Mouse (Mus musculus) cerebellum, adult 11-12 months (tissue): Measurements from ENCODE around the gene Lrsam1.

ENCODE experiments used
- DNase-seq: peaks from one replicate; pipeline ENCODE4 v3.0.0; 2022

Lrsam1 gene

DNA sequence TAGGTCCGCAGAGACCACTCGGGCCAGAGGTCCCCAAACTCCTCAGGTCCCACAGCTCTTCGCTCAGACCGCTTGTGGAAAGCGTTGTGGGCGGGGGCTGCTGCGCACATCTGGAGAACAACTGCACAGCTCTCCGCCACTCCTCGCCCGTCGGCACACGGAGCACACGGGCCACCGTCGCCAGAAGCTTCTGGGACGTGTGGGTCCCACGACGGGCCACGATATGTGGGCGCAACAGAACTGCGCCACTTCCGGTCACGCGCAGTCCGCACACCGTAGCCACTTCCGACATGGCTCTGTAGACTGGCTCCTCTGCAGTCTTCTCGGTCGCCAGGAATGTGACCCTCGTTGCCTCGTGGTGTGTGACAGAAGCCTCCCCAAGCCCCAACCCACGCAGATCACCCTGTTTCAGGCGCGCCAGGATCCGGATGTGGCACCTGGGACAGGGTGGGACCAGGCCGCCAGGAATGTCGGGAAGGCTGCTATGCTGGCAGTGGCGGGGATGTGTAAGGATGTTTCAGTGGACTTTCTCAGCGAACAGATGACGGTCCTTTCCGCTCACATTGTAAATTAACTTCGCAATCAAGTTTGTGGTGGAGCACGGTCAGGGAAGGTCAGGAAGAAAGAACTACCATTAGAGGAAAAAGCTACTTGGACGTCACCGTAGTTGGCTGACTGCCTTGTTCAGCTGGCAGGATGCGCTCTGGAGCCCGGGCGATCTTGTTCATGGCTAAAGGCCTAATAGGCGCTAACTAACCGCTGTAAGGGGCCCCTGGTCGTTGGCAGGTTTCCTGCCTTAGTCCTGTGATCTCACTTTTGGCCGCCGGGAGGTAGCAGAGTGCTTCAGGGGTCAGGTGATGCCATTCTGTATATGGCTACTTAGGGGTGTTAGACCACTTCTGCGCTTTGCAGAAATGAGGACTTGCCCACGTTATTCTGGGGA lies 5.5 kb upstream of the Lrsam1 start:
- peak; percentile 90 for DNase-seq

DNA sequence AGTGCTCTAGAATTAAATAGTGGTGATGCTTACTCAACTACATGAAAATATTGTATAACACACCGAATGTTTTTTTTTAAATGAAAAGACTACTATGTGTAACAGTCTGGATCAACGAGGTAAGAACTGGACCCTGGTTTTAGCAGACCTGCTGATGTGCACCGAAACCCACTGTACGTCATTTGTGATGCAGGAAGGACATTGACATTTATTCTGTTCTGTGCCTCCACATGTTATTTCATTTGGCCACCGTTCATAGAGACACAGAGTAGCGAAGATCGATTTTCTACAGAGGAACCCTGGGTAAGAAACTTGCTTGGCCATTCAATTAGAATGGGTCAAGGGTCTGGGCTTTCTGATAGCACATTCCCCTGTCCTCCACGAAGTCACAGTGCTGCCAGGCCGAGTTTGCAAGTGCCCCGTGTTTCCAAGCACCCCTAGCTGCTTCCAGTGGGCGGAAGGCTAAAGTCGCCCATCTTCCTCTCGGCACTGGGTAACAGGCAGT lies 4.8 kb upstream of the Lrsam1 start:
- DNase-seq = no peak

DNA sequence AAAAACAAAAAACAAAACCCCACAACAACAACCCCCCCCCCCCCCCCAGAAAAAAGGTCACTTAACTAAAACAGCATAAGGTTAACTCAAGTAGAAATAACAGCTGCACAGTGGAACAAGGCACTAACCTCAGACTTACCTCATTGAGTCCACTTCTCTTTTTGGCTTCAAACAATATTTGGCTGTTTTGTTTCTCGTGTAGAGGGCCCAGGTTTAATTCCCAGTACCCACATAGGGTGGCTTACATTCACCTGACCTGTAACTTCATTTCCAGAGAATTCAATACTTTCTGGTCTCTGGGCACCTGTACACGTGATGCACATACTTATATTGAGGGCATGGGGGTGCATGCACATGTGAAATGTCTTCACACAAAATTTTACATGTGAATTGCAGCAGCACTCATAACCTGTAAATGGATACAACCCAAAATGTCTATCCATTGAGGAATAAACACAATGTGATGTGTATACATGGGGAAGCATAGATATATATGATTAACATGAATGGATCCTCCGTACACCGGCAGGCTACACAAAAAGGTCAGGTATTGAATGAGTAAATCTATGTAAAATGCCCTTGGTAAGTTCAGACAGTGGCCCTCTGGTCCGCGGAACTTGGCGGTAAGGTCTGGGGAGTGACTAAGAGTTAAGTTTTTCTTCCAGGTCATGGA lies 4.2 kb upstream of the Lrsam1 start:
- peak; percentile 22 for DNase-seq

DNA sequence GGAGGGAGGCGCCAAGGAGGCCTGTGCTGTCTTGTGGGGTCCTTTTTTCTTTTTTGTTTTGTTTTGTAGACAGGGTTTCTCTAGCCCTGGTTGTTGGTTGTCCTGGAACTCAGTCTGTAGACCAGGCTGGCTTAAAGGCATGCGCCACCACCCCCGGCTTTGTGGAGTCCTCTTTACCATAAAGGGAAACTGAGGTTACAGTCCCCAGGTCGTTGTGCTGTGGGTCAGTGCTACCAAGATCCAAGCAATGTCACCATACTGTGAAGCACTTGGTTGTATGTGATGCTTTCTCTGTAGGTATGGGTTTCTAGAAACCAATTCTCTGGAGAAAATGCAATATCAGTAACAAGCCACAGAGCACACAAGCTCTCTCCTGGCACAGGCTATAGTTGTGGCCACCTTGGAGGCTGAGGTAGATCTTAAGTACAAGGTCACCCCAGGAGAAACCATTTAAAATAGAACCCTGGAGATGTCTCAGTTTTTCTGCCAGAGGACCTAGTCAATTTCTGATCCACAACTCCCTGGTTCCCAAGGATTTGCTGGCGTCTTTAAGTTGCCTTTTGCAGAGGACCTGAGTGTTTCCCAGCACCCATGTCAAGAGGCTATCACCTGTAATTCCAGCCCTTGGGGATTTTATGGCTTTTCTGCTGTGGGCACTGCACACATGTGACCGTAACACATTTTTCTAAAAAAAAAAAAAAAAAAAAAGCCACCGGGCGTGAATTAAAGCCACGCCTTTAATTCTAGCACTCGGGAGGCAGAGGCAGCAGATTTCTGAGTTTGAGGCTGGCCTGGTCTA lies 3.4 kb upstream of the Lrsam1 start:
- DNase-seq = peak; percentile 18

DNA sequence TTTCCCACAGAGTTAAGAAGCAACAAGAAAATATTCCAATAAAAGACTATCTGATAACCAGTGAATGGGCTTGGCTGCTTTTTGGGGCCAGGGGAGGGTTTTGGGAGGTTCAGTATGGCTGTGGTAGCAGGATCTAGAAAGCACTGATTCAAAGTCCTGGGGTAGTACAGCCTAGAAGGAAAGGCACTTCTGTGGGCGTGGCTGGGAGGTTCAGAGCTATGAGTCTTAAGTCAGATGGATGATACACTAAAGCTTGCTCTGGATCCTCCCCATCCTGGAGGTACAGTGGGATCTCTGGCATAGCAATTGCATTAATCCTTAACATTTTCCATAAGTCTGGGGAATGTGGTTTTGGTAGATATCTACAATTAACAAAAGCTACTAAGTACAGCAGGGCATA lies 2.6 kb upstream of the Lrsam1 start:
- peak; percentile 15 for DNase-seq

DNA sequence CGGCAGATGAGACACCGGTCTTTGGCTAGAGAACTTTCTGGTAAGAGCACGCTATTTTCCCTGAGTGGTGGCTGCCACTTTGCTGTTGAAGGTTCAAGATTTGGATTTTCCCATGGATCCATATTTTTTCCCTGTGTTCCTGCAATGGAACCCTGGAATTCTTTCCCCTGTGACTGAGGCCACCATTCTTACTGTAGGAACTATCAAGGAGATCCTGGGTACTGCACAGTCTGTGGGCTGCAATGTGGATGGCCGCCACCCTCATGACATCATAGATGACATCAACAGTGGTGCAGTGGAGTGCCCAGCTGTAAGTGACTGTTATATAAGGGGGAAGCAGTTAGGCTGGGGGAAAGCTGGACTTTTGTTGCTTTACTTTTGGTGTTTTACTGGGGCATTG lies 2.1 kb upstream of the Lrsam1 start:
- DNase-seq = no peak

DNA sequence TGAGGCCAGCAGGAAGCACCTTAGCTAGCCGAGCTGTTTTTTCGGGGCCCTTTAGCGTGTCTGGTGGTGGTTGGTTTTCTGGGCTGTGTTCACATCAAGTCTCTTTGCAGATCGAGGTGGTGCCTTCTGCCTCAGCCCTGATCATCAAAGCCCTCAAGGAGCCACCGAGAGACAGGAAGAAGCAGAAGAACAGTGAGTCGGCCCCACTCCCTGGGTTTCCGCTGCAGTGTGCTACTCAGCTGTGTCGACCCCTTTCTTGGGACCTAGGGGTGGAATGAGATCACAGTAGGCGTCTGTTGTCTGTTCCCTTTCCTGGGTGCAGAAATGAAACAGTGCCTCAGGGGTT lies 1.4 kb upstream of the Lrsam1 start:
- DNase-seq = no peak

DNA sequence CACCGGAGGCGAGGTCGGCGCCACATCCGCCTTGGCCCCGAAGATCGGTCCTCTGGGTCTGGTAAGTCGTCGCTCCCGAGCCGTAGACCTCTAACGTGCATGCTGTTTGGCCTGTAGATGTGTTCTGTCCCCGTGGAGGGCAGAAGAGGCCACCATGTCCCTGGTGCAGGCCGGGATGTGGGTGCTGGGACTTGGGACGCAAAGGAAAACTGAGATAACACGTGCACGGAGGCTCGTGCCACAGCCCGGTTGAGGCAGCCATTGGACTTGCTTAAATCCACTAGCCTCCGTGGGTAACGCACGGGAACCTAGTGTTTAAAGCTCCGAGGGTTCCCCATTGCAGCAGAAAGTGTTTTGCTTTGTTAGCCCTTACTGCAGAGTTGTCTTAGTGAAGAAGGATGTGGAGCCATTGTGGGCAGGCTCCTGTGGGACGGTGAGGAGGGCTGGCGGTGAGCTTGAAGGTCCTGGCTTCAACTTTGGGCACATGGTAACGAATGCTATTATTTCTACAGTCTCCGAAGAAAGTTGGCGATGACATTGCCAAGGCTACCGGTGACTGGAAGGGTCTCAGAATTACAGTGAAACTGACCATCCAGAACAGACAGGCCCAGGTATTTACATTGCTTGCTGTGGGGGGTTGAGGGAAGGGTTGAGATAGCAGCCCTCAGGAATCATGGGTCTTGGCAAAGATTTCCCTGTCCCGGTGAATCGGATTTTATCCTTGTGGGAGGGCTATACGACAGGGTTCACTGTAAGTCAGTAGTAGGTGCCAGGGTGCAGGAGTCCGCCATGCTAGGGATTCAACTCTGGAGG lies 854 bp upstream of the Lrsam1 start:
- peak; percentile 38 for DNase-seq

DNA sequence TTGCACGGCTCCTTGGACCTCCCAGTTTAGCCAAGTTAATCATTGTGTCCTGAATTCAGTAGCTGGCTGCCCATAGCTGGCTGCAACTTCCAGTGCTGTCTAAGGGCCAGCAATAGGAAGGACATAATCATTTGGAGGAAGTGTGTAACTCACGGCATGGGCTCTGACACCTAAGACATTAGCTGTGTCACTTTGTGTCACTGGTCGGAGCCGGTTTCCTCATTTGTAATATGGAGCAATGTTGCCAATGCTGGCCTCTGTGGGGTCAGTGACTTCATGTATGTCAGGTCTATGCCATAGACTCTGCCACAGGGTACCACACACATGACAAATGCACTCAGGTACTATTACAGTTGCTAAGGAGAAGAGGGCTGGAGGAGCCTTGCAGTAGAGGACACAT lies 1.1 kb downstream of the Lrsam1 start:
- peak; percentile 32 for DNase-seq

DNA sequence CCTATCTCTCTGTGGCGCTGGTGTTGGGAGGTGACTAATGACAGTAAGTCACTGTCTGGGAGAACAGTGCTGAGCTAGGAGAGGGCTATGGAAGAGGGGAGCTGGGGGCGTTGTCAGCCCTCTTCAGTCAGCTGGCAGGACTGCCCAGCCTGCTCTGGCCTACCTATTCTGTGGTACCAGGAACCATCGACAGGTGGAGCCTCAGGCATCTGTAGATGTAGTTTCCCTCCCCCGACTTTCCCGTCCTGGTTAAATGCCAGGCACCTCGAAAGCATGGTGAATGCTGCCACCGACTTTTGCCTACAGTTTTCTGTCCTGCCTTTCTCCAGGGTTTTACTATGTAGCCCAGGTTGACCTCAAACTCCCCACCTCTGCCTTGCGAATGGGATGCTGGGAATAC lies 4.1 kb downstream of the Lrsam1 start:
- peak; percentile 31 for DNase-seq

DNA sequence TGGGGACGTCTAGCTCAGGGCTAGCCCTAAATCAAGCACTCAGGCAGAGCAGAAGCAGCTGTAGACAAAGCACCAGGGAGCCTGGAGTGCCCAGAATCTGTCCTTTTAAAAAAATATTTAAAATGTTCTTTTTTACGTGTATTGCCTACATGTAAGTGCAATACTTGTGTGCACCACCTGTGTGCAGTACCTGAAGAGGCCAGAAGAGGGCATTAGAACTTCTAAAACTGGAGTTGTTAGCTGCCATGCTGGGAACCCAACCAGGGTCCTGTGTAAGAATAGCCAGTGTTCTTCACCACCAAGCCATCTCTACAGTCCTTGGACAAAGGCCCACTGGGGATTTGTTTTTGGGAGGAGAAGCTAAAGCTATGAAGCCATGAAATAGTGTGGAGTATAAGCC lies 6.8 kb downstream of the Lrsam1 start:
- no peak for DNase-seq

DNA sequence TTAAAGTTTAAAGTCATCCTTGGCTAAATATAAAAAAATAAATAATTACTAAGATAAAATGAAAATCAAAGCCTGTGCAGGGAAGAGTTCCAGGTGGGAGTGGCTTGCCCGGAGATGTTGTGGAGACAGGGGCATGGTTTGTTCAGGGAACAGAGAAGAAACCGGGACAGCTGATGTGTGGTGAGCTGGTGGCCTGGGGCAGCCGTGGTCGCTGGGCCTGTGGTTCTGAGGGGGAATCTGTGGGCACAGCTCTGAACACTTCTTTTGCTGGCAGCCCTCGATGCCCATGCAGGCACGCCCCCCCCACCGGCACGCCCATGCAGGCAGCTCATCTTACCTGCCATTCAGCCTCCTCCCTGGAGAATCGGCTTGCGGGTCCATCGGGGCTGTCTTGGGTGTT lies 14.0 kb downstream of the Lrsam1 start:
- DNase-seq = no peak

DNA sequence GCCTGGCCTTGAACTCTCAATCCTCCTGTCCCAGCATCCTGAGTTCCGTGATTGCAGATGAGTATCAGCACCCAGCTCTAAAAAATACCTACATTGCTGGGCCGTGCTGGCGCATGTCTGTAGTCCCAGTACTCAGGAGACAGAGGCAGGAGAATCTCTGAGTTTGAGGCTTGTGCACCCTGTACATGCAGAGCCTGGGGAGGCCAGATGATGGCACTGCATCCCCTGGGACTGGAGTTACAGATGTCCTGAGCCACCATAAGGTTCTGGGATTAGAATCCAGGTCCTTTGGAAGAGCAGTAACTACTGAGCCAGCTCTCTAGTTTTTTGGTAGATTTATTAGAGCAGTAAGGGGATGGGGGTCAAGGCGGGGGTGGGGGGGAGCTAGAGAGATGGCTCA lies 20.9 kb downstream of the Lrsam1 start:
- no peak for DNase-seq

DNA sequence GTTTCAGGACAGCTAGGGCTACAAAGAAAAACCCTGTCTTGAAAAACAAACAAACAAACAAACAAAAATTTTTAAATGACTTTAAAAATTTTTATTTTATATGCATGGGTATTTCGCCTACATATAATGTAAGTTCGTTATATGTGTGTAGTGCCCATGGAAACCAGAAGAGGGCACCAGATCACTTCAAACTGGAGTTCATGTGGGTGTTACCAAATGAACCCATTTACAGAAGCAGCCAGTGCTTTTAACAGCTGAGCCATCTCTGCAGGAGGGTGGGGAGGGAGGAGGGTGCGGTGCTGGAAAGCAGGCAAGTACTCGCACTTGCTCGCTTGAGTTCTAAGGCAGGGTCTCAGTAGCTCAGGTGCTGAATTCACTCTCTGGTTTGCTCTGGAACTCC lies 22.0 kb downstream of the Lrsam1 start:
- DNase-seq = no peak

DNA sequence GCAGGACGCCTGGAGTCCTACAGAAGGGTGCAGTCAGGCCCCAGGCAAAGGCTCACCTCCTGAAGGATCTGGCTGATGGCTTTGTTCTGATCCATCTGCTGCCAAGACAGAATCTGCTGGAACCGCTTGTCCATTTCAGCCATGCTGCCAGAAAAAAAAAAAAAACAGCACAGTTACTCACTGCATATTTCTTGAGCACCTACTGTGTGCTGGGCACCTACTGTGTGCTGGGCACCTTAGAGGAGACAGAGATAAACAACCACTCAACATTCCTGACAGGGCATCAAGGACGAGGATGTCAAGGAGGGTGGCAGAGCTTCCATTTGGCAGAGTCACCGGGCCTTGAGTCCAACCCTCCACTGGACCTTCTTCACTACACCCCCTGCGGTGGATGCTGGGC lies 22.7 kb downstream of the Lrsam1 start:
- DNase-seq = no peak

DNA sequence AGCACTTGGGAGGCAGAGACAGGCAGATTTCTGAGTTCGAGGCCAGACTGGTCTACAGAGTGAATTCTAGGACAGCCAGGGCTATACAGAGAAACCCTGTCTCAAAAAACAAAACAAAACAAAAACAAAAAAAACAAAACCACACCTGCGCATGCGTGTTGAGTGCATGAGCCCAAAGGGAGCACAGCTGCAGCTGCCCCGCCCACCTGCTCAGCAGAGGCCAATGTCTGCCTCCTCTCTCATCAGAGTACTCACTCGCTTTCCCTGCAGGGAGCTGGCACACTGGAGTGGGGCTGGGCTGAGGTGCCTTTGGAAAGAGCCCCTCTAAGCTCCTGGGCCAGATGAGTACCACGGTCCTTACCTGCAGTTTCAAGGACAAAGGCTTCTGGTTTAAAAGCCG lies 29.7 kb downstream of the Lrsam1 start:
- no peak for DNase-seq

DNA sequence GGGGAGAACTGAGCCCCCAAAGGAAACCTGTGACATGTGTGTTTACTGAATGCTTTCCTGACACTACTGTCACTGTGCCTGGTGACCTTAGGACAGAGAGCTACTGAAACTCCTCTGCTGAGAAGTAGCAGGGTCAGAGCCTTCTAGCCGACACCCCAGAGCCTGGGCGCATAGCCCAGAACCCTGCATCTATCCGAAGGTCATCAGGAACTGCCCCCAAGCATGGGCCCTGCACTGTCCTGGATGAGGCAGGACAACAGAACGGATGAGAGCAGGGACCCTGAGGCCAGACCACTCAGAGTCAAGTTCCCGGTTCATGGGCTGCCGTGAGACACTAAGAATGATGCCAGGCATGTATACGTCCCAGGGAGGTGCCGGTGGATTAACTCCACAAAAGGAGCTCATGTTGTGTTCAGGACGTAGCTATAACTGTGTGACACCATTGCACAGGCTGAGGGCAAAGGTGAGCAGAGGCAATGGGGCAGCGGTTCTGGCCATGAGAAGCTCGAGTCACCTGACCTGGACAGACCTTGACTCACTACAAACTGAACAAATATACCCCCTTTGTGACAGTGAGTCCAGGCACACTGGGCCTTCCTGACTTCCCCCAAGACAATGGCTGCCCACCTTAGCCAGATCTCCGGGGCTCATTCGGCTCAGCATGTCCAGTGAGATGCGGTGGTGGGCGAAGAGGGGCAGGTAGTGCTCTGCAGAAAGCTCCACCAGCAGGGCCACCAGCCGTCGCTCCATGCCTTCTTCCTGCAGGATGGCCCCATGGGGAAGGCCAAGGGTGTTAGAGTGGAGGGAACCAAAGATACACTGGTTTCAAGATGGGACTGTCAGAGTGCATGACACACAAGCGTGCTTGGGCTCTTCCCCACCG lies 32.2 kb downstream of the Lrsam1 start:
- no peak for DNase-seq

DNA sequence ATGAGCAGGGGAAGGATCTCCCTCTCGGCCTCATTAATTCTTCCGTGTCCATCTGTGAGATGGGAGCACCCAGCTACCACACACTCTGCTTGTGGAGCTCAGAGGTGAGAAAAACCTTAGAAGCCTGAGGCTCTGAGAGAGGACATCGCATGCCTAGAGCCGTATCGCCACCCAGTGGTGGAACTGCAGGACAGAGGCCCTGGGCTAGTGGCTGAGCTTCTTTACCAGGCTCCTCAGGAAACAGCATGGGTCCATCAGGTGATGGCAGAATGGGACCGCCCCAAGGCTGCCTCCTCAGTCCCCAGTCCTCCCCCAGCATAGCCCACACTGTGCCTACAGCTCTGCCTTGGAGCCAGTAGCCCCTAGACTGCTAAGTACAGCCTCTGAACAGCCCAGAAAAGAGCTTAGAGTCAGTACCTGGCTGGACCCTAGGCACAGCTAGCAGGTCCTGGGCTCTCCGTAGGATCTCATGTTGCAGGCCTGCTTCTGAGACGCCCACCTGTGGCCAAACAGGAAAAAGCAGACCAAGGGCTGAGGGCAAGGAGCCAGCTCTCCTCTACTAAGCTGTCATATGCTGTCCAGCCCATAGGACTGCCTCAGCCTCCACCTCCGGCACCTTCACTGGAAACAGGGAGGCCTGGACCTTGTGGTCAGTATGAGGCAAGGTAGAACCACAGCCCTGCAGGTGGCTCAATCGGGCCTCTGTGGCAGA lies 33.0 kb downstream of the Lrsam1 start:
- DNase-seq = peak; percentile 83

DNA sequence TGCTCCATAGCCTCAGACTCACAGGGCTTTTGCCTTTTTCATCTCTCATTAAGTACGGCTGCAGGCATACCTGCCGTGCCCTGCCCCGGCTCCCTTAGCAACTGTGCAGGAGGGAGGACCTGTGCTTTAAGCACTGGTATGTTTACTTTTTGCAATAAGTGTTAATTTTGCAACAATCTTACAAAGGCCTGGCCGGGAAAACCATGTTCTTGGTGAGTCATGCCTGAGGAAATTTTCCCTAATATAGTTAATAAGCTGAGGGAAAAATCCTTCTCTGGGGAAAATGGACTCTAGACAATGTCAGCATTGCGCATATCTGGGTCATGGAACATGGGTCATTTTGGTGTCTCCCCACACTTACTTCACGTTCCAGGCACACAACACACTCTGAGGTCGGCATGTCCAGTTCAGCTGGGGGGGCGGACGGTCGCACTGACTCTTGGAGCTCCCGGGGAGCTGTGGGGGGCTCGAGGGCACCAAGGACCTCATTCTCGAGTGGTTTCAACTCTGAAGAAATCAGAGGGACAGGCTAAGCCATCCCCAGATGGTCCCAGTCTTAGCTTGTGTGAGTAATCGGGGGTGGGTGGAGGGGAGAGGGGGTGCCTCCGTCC lies 33.7 kb downstream of the Lrsam1 start:
- DNase-seq = no peak

DNA sequence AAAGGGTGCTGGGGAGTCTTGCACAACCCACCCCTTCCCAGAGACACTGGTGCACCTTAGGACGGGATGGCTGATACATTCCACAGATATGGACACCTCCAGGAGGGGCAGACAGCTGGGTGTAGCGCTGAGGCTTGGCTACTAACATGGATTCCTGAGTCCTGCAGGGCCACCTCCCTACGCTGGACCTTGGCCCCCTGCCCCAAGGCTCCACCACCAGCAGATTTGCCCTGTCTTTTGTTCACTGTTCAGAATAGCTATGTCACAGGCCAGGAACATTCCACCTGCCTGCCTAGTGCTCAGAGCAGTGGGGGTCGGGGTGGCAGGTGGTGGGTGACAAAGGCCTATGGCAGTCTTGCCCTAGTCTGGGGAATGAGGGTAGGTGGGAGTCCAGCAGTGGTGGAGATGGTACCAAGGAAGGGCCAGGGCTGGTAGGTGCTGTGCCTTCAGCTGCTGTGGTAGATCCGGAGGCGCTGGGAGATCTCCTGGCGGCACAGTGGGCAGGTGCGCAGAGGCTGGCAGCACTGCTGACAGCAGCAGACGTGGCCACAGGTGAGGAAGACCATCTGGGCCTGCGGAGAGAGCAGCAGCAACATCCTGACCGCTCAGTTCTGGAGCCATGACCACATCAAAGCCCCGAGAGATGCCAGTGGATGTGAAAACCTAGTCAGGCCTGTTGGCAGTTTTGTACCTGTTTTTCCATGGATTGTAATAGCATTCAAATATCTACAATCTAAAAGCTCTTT lies 34.9 kb downstream of the Lrsam1 start:
- peak; percentile 51 for DNase-seq
